Mouse (Mus musculus) spleen, adult 2 months (tissue): ENCODE data around the gene Tmem236. TPM values are rescaled to one million over a fixed set of nuclear protein-coding genes. Genes with fewer than 3 reads are reported as not detected.

Experiments used
- DNase-seq, 2 experiments: peaks; one replicate each; pipeline versions ENCODE4 v3.0.0 to v3.0.0-alpha.2; 2012 to 2021; ENCODE audit warnings: low spot score in 2 of 2, low read depth in 1 of 2
- H3K27ac ChIP-seq: fragments of 200-500 bp; 2 replicates; pipeline ENCODE4 v1.5.1; 2012; ENCODE audit warnings: low read length, inconsistent platforms; ENCODE audit not compliant: insufficient read depth
- H3K27me3 ChIP-seq: fragments of 200-500 bp; 2 replicates; pipeline ENCODE4 v1.6.1; 2012; ENCODE audit warnings: mild to moderate bottlenecking, moderate library complexity, low read length, inconsistent platforms; ENCODE audit not compliant: control insufficient read depth, insufficient read depth
- H3K36me3 ChIP-seq: fragments of 200-500 bp; 2 replicates; pipeline ENCODE4 v1.6.1; 2012; ENCODE audit warnings: mild to moderate bottlenecking, low read length, inconsistent platforms; ENCODE audit not compliant: control insufficient read depth, insufficient read depth
- H3K4me1 ChIP-seq: fragments of 200-500 bp; 2 replicates; pipeline ENCODE4 v1.6.1; 2011; ENCODE audit warnings: inconsistent platforms; ENCODE audit not compliant: control insufficient read depth, insufficient read depth, insufficient read length
- H3K4me3 ChIP-seq: fragments of 200-500 bp; 2 replicates; pipeline ENCODE4 v1.5.1; 2011; ENCODE audit warnings: mild to moderate bottlenecking, inconsistent platforms; ENCODE audit not compliant: insufficient read depth, insufficient read length; ENCODE audit errors: extremely low read depth
- CTCF ChIP-seq: fragments of 200-500 bp; IDR thresholded peaks from 2 replicates; pipeline ENCODE4 v1.5.1; 2011; ENCODE audit warnings: mild to moderate bottlenecking, inconsistent platforms; ENCODE audit not compliant: insufficient read depth, insufficient read length, insufficient replicate concordance; ENCODE audit errors: extremely low read depth
- POLR2A ChIP-seq: fragments of 200-500 bp; IDR thresholded peaks from 2 replicates; pipeline ENCODE4 v1.6.1; 2011; ENCODE audit warnings: low read depth, low read length, inconsistent platforms
- WGBS: fragments of 180-500 bp; shearing (Covaris S2); methylation state at CpG from one replicate; pipeline ENCODE4 v1.1.7; 2018; 5-methylcytosine and 5-hydroxymethylcytosine counted together
- polyA plus RNA-seq: library from polyadenylated mRNA; depleted of rRNA; stranded (reverse); fragments of >200 nt; gene quantifications from 2 replicates; pipeline ENCODE4 v1.2.3, GENCODE M21; 2012; rRNA removed

Gene Tmem236
- not detected in 2 replicates for polyA plus RNA-seq

GRCm38 (mm10) chr2:14174334-14174733, at the start of gene Tmem236:
Gene Tmem236, plus strand, starts transcription at chr2:14174523.
- WGBS: 88% methylated on average over 3 of the region's 3 CpGs
- no peaks in the 10 kb centered on the region for H3K36me3 ChIP-seq
- no peaks in the 10 kb centered on the region for H3K27me3 ChIP-seq
- H3K4me1 ChIP-seq: no peaks in the 10 kb centered on the region
- H3K4me3 ChIP-seq: no peak within 1 kb of the TSS
- no peak within 1 kb of the TSS for H3K27ac ChIP-seq
- DNase-seq: no peak
- TF ChIP-seq CTCF (no peak), POLR2A (no peak)

GRCm38 (mm10) chr2:14126387-14126786, 47.9 kb upstream of the Tmem236 start:
- H3K4me3 ChIP-seq: no peak overlapping the region
- no peaks in the 10 kb centered on the region for H3K27me3 ChIP-seq
- no peak for TF ChIP-seq CTCF
- no peak for TF ChIP-seq POLR2A
- WGBS: 91% methylated on average over 6 of the region's 6 CpGs
- H3K36me3 ChIP-seq: peaks cover 4% of the 10 kb centered on the region
- H3K4me1 ChIP-seq: no peaks in the 10 kb centered on the region; the same call in none of the 2 replicates
- no peak overlapping the region for H3K27ac ChIP-seq
- DNase-seq: no peak

GRCm38 (mm10) chr2:14127629-14128028, 46.7 kb upstream of the Tmem236 start:
- no peaks in the 10 kb centered on the region for H3K27me3 ChIP-seq
- WGBS: 88% methylated on average over 3 of the region's 3 CpGs
- H3K36me3 ChIP-seq: peaks cover 4% of the 10 kb centered on the region
- no peak overlapping the region for H3K27ac ChIP-seq
- H3K4me1 ChIP-seq: no peaks in the 10 kb centered on the region; the same call in none of the 2 replicates
- no peak for DNase-seq
- TF ChIP-seq POLR2A (no peak), CTCF (no peak)
- H3K4me3 ChIP-seq: no peak overlapping the region

GRCm38 (mm10) chr2:14130641-14131339, 43.5 kb upstream of the Tmem236 start:
- Histone ChIP-seq H3K27ac (no peak overlapping the region), H3K4me3 (peak overlapping the region; percentile 39), H3K27me3 (no peaks in the 10 kb centered on the region), H3K36me3 (peaks cover 2% of the 10 kb centered on the region; the same call in 1 of the 2 replicates), H3K4me1 (no peaks in the 10 kb centered on the region; the same call in none of the 2 replicates)
- DNase-seq: peak in 1 of 2 experiments; percentile 9
- whole genome bisulfite sequencing: 12% methylated on average over 12 of the region's 12 CpGs
- TF ChIP-seq CTCF (no peak), POLR2A (no peak)

GRCm38 (mm10) chr2:14132468-14133326, 41.6 kb upstream of the Tmem236 start:
- no peak overlapping the region for H3K4me3 ChIP-seq
- 86% methylated on average over 4 of the region's 4 CpGs for WGBS
- DNase-seq: no peak
- no peaks in the 10 kb centered on the region; the same call in none of the 2 replicates for H3K4me1 ChIP-seq
- H3K36me3 ChIP-seq: peaks cover 2% of the 10 kb centered on the region; the same call in 1 of the 2 replicates
- H3K27ac ChIP-seq: no peak overlapping the region
- H3K27me3 ChIP-seq: no peaks in the 10 kb centered on the region
- TF ChIP-seq CTCF: no peak
- TF ChIP-seq POLR2A: no peak

- no peaks in the 10 kb centered on the region for H3K27me3 ChIP-seq
- no peak for DNase-seq
- H3K27ac ChIP-seq: no peak overlapping the region
- WGBS: 70% methylated on average over 3 of the region's 3 CpGs
- no peak for TF ChIP-seq CTCF
- TF ChIP-seq POLR2A: no peak
- H3K36me3 ChIP-seq: peaks cover 7% of the 10 kb centered on the region; the same call in 1 of the 2 replicates
- H3K4me3 ChIP-seq: no peak overlapping the region
- H3K4me1 ChIP-seq: no peaks in the 10 kb centered on the region
These were observed 37.4 kb upstream of the Tmem236 start for GRCm38 (mm10) chr2:14136906-14137305.

GRCm38 (mm10) chr2:14139590-14139989, 34.7 kb upstream of the Tmem236 start:
- H3K27ac ChIP-seq: no peak overlapping the region
- H3K36me3 ChIP-seq: peaks cover 13% of the 10 kb centered on the region
- no peak for DNase-seq
- TF ChIP-seq POLR2A (no peak), CTCF (no peak)
- no peak overlapping the region for H3K4me3 ChIP-seq
- no peaks in the 10 kb centered on the region for H3K27me3 ChIP-seq
- WGBS: 92% methylated on average over 6 of the region's 6 CpGs
- no peaks in the 10 kb centered on the region for H3K4me1 ChIP-seq
